Mouse (Mus musculus) retina, adult 2 months (tissue): ENCODE data around the gene Tmem80.

ENCODE experiments used
- DNase-seq: peaks from one replicate; pipeline ENCODE4 v3.0.0-alpha.2; 2012; ENCODE audit warnings: low read depth, low spot score

Tmem80 gene

GRCm38 (mm10) chr7:141324686-141325085, 2.9 kb upstream of the Tmem80 start:
- no peak for DNase-seq

GRCm38 (mm10) chr7:141326546-141327446, 743 bp upstream of the Tmem80 start:
- DNase-seq = no peak

GRCm38 (mm10) chr7:141328373-141328990, 943 bp downstream of the Tmem80 start:
- DNase-seq = no peak

- no peak for DNase-seq
Measured at GRCm38 (mm10) chr7:141330706-141331105, 3.2 kb downstream of the Tmem80 start.

GRCm38 (mm10) chr7:141331990-141332389, 4.5 kb downstream of the Tmem80 start:
- DNase-seq = no peak

GRCm38 (mm10) chr7:141335044-141335579, 7.6 kb downstream of the Tmem80 start:
- DNase-seq = no peak

- DNase-seq = no peak
Measured at GRCm38 (mm10) chr7:141335682-141336081, 8.1 kb downstream of the Tmem80 start.

- DNase-seq = no peak
Measured at GRCm38 (mm10) chr7:141336296-141336695, 8.8 kb downstream of the Tmem80 start.

- no peak for DNase-seq
Measured at GRCm38 (mm10) chr7:141337716-141338416, 10.3 kb downstream of the Tmem80 start.

- no peak for DNase-seq
Measured at GRCm38 (mm10) chr7:141338576-141339131, 11.1 kb downstream of the Tmem80 start, which contains the start of gene Eps8l2. Gene Eps8l2, plus strand, starts transcription at chr7:141338880.

- no peak for DNase-seq
Measured at GRCm38 (mm10) chr7:141339215-141339920, 11.8 kb downstream of the Tmem80 start.

- no peak for DNase-seq
Measured at GRCm38 (mm10) chr7:141340023-141340422, 12.5 kb downstream of the Tmem80 start.

- no peak for DNase-seq
Measured at GRCm38 (mm10) chr7:141340476-141340875, 12.9 kb downstream of the Tmem80 start.

GRCm38 (mm10) chr7:141341689-141342226, 14.2 kb downstream of the Tmem80 start:
- no peak for DNase-seq

GRCm38 (mm10) chr7:141343230-141343629, 15.7 kb downstream of the Tmem80 start:
- no peak for DNase-seq

- DNase-seq = no peak
Measured at GRCm38 (mm10) chr7:141343696-141344095, 16.2 kb downstream of the Tmem80 start.

GRCm38 (mm10) chr7:141344787-141345186, 17.2 kb downstream of the Tmem80 start:
- DNase-seq = no peak

- DNase-seq = no peak
Measured at GRCm38 (mm10) chr7:141351061-141351460, 23.5 kb downstream of the Tmem80 start.

- no peak for DNase-seq
Measured at GRCm38 (mm10) chr7:141355051-141355450, 27.5 kb downstream of the Tmem80 start.

- no peak for DNase-seq
Measured at GRCm38 (mm10) chr7:141355626-141356326, 28.2 kb downstream of the Tmem80 start.
